Mouse (Mus musculus) 3T3-L1 (cell line): ENCODE measurements around the gene 1110032F04Rik.
"Not testable (repeated sequence)": the region's sequence is repeated elsewhere in the genome, so short reads cannot be mapped to it uniquely, and the experiment has no call there.

Source experiments
- DNase-seq: peaks from one replicate; pipeline ENCODE4 v3.0.0-alpha.2; 2015; ENCODE audit warnings: low read depth, low spot score

1110032F04Rik gene

DNA sequence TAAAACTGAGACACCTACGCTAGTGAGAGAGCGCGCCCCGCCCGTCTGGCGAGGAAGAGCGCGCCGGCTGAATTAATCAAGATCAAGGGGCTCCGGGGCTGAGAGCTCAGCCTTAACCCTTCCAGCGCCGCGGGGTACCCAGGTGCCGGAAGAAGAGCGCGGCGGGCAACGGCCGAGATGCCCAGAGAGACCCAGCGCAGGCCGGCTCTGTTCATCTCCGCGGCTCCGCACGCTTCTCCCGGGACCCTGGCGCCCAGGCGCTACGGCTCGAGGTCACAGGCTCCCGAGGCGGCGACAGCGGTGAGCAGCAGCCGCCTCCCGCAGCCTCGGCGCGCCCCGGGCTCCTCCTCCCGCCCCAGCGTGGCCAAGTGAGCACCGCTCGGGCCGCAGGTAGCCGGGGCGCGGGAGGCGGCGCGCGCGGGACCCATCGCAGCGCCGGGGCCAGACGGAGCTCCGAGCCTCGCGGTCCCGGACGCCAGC is at the start of gene 1110032F04Rik:
Gene 1110032F04Rik, plus strand, starts transcription at position 376 of the 480 bp plus-strand sequence.
- DNase-seq: no peak

DNA sequence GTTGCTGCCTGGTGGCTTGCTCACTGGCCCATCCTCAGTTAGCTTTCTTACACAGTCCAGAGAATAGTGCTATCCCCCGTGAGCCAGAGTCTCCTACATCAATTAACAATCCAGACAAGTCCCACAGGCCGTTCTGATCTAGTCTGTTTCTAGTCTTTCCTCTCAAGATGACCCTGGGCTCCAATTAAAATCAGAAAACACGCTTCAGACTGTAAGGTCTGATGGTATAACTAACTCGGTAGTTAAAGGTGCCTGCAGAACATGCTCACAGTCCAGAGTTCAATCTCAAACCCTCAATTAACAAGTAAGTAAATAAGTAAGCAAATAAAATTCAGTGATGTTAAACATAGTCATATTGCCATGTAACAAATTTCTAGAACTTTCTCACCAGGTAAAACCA is 48.0 kb upstream of the 1110032F04Rik start:
- DNase-seq: no peak

DNA sequence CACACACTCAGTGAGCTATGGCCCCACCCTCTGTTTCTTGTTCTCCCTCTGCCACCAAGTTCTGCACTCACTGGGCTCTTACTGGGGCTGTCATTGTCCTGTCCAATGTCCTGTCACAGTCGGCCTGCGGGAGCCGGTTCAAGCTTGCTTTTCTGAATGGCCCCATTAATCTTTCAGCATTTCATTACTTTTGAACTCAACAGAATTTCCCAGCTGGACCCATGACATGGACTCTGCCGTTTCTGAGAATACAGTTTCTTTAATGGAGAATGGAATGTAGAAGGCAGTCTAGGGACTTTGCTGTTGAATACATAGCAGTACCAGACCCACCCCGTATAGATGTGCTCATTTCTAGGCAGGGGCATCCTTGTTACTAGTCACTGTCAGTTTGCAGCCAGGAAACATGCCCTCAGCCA is 47.5 kb upstream of the 1110032F04Rik start:
- DNase-seq: no peak

DNA sequence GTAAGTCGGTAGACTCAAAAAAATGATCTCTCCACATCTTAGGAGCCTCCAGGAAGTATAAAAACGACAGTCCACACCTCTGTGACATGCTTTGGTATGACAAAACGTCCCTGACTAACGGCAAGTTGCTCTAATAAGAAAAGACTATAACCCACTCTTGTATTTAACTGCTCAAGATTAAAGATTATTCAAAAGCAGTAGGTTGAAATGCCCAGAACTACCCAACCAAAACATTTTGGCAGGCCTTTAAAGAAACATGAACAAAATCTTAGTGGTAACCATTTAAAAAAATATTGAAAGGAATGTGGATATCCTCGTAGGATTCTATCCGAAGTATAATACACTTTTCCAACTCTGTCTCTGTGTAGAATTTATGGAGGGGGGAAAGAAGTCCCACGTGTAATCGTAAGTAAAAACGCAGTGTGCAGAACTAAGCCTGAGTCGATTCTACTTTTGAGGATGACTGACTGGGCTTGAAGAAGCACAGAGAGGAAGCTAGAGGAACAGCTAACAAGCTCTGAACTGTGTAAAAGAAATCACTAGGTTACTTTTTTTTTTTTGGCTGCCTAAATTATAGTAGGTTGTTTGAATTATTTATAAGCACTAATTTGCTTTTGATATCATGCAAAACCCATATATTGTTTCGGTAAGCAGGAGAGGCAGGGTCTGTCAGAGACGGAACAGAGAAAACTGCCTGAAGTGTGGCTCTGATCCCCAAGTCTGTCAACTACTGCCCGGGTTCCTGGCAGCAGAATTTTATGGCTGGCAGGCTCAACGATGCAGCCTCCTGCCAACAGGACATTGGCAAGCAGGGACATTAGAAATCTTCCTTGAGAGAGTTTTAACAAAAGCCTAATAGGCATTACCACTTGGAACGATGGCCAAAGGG is 45.3 kb upstream of the 1110032F04Rik start:
- no peak for DNase-seq

DNA sequence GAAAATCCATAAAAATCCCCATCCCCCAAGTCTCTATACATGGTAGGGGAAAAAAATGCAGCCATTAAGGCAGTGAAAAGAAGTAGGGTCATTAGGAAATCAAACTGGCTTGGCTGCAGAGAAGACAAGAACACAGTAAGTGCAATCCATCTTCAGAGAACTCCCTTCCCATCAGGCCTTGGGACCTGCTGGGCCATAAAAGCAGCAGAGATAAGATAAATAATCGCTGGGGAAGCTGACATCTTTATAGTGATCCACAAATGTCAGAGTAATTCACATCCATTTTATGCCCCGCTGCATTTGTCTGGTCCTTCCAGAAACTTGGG is 44.7 kb upstream of the 1110032F04Rik start:
- DNase-seq: no peak

DNA sequence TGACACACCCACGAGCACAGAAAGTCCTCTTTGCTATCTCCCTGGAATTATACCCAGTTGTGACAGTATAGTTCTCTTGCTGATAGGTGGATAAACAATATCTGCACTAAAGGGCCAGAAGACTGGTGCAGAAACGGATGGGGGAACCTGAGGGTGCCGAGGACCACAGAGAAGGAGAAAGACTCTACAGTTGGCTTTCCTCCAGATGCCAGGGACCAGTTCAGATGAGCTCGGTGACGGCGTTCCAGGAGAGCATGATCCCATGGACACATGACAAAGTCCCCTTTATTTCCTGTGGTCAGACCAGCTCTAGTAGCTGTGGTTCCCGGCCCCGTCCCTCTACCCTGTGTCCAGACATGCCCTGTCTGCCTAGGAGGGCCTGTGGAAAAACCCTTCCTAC is 44.2 kb upstream of the 1110032F04Rik start:
- no peak for DNase-seq

DNA sequence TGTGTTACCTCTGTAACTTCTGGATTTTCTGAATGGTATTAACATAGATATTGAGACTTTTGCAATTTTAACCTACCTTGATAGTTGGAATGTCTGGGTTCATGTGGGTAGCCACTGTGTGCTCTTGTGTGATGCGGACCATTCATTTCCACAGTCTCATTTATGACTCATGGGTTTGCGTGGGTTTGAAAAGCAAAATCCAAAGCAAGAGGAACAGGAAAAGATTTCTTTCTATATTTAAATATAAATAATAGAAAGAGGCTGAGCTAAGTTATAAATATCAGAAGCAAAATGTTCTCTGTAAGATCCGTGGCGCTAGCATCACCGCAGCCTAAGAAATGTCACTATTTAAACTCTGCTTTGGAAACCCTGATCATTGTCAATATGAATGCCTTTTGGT is 41.7 kb upstream of the 1110032F04Rik start:
- no peak for DNase-seq

DNA sequence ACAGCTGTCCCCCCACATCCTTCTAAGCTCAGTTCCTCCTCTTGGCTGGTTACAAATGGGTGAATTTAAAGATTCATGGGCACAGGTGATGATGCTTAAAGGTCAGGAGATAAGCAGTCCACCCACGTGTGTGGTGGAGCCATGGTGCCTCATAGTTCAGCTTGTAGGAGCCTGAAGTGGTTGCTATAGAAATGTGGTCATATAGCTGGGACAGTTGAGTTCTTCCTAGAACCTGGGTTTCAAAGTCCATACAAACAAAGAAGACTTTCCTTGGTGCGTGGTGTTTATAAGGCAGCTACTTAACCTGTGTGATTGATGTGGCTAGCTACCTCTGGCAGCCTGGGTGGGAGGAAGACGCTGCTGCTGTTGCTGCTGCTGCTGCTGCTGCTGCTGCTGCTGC is 39.4 kb upstream of the 1110032F04Rik start:
- DNase-seq: no peak

DNA sequence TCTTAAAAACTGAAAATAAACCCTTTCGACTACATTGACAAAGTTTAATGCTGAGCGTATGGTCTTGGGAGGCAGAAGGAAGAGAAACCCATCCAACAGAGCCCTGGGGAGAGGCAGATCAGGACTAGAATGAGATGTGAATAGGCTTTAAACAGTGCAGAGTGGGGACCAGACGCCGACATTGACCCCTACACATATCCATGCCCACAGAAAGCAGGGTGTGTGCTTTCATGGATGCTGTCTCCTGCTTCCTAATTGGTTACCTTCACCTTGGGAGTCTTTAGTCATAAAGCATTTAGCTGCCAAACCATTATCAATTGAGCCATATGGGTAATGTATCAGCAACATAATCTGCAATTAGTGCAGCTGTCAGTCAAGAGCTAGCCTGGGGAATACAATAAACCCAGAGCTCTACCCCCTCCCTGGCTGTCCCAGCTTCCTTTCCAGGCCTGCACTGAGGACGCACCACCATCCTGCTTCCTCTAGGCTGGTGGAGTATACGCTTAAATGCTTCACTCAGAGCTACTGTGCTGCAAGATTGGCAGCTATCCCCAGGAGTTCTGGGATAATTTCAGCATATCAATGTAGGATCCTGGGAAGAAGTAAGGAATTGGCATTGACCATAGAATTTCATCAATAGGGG is 32.4 kb upstream of the 1110032F04Rik start:
- DNase-seq: no peak

DNA sequence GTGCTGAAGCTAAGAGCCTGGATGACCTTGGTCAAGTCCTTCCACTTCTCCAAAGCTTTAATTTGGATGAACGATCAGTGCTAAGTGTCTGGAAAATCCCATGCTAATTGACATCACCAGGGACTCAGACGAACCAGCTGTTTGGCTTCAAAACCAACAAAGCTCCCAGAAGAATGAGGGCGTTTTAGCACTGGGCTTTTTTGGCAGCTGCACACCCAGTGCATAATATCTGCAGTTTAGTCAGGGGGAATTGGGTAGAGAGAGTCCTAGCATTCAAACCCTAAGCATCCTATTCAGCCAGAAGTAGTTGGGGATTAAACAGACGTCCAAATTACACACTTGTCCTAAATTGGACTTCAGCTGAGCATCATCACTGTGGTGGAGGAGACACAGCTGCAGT is 29.2 kb upstream of the 1110032F04Rik start:
- DNase-seq: no peak

DNA sequence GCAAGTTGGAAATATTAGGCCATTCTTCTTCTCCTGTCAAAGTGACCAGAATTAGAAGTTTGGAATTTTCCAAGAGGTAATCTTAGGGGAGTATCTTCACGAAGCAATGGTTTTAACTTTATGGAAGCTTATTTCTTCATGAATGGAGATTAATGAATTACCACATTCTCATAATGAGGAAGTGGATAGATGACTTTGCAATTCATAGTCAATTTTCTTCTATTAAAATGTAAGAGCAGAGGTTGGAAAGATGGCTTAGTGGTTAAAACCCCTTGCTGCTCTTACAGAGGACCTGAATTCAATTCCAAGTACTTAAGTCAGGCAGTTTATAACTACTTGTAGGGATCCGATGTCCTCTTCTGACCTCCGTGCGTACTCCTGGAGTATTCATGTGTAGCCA is 25.4 kb upstream of the 1110032F04Rik start:
- no peak for DNase-seq

DNA sequence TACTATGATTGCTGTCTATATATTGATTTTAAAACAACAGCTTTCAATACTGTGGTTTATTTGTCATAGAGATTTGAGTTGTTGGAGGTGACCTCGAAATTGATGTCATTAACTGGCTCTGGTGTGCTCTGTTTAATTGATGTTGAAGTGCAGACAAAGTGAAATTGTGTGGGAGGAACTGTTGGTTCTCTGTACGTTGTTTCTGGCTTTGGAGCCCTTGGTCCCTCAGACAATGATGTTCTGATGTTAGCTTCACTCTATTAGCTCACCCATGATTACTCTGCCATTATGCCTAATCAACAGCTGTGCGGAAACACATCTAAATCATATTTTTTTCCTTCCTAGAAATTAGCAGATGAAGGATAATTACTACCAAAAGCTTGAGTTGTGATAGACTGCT is 21.1 kb upstream of the 1110032F04Rik start:
- DNase-seq: no peak

DNA sequence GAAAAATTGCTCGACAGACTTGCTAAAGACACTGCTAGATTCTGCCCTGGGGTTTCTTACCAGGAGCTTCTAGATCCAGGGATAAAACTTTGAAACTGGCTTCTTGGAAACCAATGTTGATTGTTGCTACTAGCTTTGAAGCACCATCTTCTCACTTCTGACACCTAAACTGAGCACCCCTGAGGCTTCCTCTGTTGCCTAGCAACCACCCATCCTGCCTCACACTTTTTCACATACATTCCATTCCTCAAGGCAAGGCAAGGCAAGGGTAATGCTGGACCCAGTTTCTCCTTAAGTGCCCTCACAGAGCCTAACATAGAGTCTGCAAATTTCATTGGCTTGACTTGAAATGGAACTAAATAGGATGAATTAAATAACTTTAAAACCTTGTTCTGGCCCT is 17.0 kb upstream of the 1110032F04Rik start:
- DNase-seq: no peak

DNA sequence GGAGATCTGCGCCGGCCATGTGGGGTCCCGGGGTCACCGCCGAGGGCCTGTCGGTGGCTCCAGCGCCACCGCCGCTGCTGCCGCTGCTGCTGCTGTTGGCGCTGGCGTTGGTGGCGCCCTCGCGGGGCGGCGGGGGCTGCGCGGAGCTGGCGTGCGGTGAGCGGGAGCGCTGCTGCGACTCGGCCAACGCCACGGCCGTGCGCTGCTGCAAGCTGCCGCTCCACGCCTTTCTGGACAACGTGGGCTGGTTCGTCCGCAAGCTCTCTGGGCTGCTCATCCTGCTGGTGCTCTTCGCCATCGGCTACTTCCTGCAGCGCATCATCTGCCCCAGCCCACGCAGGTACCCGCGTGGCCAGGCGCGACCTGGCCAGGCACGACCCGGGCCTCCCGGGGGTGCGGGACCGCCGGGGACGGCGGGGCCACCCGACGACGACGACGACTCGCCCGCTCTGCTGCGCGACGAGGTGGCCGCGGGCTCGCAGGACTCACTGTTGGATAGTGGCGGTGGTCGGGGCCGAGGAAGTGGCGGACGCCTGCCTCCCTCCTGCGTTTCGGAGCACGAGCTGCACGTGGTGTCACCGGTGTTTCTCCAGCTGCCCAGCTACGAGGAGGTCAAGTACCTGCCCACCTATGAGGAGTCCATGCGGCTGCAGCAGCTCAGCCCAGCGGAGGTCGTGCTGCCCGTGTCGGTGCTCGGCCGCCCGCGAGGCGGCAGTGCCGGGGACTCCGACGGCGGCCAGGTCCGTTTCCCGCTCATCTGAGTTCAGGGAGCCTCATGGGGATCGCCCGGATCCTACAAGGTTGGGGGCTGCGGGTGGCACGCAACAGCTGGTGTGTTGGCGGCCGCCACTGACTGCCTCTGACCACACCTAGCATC is 543 bp downstream of the 1110032F04Rik start:
- no peak for DNase-seq

DNA sequence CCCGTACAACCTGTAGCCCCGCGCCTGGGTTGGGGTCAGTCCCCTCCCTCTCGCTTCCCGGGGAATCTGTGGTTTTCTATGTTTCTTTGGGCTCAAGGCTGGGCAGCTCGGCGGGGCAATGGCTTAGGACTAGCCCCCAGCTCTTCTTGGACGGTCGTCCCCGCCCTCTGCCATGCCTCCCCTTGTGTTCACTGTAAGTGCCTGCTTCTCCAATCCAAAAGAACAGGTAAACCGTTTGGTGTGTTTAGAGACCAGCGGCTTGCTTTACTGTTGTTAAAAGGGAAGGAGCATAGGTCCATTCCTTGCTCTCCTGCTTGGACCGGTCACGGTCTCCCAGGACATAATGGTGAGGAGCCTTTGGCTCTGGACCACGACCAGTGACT is 1.2 kb downstream of the 1110032F04Rik start:
- no peak for DNase-seq

DNA sequence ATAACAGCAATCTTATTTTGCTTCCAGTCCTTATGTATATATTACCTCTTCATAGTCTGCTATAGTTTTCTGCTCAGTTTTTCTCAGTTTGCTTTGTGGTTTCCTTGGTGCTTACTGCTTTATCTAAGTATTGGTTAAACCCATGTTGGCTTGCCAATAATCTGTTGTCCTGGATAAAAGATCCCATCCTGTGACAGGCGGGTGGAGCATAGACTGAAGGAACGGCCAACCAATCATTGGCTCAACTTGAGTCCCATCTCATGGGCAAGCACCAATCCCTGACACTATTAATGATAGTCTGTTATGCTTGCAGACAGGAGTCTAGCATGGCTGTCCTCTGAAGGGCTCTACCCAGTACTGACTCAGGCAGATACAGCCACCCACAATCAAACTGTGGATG is 4.7 kb downstream of the 1110032F04Rik start:
- DNase-seq: no peak

DNA sequence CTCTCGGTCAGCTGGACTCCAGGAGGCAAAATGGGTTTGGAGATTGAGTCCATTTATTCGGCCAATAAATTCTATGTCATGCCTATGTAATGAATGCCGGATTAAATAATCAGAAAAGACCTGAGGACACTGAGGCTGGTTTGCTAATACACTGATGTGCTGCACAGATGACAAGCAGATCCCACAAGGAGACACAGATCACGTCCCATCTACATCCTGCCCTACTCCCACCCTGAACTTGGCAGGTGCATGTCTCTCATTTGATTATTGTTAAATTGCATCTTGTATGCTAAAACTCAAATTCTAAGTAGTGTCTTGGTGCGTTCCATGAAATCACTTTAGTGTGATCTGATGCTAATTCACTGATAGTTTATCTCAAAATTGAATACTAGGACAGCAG is 17.5 kb downstream of the 1110032F04Rik start:
- no peak for DNase-seq

DNA sequence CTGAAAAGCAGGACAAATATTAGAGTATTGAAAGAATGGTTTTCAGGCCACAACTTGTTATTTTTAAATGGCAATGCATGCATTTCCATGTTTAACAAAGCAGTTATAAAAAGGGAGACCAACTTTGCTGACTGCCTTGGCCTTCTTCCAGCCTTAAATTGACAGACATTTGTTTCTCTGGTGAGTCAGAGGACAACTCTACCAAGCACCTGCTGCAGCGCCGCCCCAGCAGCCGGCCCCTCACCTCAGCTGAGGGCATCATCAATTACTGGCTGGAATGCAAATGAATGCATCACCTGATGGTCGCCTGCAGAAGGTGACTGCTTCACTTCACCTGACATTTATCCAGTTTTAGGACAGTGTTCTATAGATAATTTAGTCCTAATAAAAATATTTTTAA is 26.0 kb downstream of the 1110032F04Rik start:
- no peak for DNase-seq

DNA sequence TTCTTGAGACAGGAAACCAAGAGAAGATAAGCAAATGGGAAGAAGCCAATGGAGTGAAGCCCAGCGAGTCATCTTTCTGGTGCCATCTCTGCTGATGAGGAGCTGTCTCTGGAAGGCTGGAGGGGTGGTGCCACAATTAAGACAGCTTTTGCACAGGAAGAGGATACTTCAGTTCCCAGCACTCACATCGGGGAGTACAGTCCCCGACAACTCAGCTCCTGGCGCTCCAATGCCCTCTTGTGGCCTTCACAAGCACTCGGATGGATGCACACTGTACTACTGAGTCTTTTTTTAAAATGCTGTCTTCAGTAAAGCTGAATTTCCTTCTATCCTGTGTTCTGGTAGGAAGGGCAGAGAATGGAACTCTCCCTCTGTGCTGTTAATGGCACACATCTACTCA is 27.8 kb downstream of the 1110032F04Rik start:
- no peak for DNase-seq

DNA sequence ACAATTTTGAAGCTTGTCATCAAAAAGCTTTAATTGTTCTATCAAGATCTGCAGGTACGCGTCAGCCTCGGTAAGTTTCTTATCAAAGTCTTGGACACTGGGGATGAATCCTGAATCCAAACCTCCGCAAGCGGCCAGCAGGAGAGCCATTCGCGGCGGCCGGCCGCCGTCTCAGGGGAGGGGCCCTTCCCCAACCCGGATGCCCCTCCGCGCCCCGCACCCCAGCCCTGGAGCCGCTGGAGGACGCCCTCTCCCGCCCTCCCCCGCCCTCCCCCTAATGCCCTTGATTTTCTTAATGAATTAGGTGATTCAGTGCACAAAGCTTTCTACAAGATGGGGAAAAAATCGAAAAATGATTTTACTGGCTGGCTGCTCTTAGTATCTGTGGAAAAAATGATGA is 33.2 kb downstream of the 1110032F04Rik start:
- not testable (repeated sequence) for DNase-seq

DNA sequence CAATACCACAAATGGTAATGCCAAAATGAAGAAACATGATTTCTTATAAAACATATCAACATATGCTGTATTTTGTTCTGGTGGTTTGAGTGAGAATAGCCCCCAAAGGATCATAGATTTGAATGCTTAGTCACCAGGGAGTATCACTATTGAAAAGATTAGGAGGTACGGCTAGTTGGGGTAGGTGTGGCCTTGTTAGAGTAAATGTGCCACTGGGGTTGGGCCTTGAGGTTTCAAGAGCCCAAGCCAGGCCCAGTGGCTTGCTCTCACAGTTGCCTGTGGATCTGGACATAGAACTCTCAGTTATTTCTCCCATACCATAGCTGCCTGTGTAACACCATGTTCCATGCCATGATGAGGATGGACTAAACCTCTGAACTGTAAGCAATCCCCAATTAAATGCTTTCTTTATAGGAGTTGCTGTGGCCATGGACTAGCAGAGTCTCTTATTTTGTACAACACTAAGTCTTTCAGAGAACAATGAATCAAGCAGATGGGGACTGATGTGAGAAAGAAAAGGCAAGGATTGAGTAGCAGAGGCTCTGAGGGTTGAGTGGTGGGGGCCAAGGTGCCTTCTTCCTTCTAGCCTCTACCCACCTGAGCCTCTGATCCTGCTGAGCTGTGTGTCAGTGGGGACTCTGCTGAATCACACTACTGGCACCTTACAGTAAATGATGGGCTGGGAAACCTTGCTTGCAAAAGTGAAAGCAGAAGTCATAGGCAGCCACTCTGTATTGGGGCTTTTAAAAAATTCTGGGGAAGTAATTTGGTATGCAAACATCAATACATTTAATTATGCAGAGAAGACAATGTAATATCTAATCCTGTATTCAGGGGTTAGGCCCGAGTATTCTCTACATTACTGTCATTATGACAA is 35.8 kb downstream of the 1110032F04Rik start:
- DNase-seq: no peak
